Mouse (Mus musculus) heart, postnatal 25 days (tissue): ENCODE measurements around the gene Gpr160. TPM values are rescaled to one million over a fixed set of nuclear protein-coding genes. Genes with fewer than 3 reads are reported as not detected.

ENCODE experiments used
- DNase-seq: peaks from one replicate; pipeline ENCODE4 v3.0.0; 2022; ENCODE audit warnings: low spot score
- intact Hi-C: fragments of 180-260 bp; cut with DNase I; formaldehyde crosslinking; loops from one replicate; pipeline ENCODE4 v1.15.1; 2025
- total RNA-seq, 2 experiments: library from RNA; stranded (reverse); gene quantifications; 2 replicates each; pipeline ENCODE4 v1.2.3; 2021

The Gpr160 gene
- total RNA-seq, 2 experiments from 2014 or later: 0.99 to 1.0 TPM

DNA sequence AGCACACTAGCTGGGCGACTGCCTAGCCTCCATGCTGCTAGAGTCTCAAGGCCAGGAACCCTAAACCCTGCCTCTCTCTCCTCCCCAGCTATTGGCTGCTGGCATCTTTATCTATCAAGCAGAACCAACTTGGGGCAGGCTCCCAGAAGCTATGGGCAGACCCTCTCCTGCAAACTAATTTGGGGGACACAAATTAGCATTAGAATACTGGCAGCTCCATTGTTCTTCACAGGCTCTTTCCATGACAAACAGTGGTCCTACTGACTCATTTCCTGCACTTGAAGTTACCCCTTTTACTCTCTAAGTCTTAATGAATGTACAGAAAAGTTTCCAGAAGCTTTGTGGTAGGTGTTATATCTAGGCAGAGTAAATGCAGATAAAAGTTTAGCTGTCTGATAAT lies 33.3 kb downstream of the Gpr160 start:
- intact Hi-C loops: no loop called here

GRCm38 (mm10) chr3:30896721-30897120 lies 41.0 kb downstream of the Gpr160 start:
- no peak for DNase-seq
- intact Hi-C loops: no loop called here

More for the DNA sequence above, 33.3 kb downstream of the Gpr160 start:
- DNase-seq: no peak

- intact Hi-C loops: no loop called here
- no peak for DNase-seq
These were observed 43.7 kb downstream of the Gpr160 start for GRCm38 (mm10) chr3:30899407-30899806.

- intact Hi-C loops: no loop called here
- DNase-seq: no peak
These were observed 48.9 kb downstream of the Gpr160 start for GRCm38 (mm10) chr3:30904658-30905057.

GRCm38 (mm10) chr3:30917160-30917559 lies 61.4 kb downstream of the Gpr160 start:
- DNase-seq: no peak
- intact Hi-C loops: no loop called here

DNA sequence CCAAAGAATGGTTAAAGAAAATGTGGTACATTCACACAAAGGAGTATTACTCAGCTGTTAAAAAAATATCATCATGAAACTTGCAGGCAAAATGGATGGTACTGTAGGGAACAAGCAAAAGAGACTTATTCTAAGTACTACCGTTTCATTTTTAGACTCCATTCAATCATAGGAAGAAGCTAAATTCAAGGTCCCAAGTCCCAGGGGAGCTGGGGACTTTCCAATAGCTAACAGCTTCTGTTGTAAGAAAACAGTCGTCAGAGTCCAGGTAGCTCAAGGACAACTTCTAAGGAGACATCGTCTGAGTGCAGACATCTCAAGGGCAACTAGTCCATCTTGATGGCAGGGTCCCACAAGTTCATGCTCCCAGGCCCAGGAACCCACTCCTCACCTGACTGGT lies 71.9 kb downstream of the Gpr160 start:
- intact Hi-C loops: loop anchor here (5.0 kb wide), 2 partner anchors 35 to 70 kb away; partner anchors contain the start of gene Gpr160

GRCm38 (mm10) chr3:30929828-30930227 lies 74.1 kb downstream of the Gpr160 start:
- intact Hi-C loops: loop anchor here (5.0 kb wide), 2 partner anchors 32 to 73 kb away; partner anchors contain the start of gene Gpr160
- DNase-seq: no peak

More for the DNA sequence above, 71.9 kb downstream of the Gpr160 start:
- DNase-seq: no peak

DNA sequence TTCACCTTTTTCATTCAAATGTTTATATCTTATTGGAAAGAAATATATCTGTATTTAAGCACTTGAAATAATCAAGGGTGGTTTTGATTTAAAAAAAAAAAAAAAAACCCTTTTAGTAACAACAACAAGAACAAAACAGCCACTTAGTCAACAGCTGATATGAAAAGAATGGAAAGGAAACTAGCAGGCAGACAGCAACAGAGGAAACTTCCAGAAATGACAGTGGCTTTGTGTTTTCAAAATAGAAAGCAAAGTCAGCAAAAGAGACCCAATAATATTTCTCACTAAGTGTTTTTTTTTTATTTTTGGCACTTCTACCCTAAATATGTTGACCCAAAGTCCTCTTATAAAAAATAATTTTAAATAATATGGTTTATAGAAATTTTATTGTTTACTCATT lies 78.6 kb downstream of the Gpr160 start:
- DNase-seq: no peak
- intact Hi-C loops: no loop called here

Other genes with a start within 250 kb of the Gpr160 start
- not detected for gene Lrriq4, start 211.4 kb upstream of the Gpr160 start, total RNA-seq
- not detected for gene Lrrc34, start 208.1 kb upstream of the Gpr160 start, total RNA-seq
- gene Lrrc31, start 156.1 kb upstream of the Gpr160 start, total RNA-seq: under 1 TPM; 0.17 to 0.39 TPM
- not detected for gene Samd7, start 109.7 kb upstream of the Gpr160 start, total RNA-seq
- 10 to 100 TPM; 39.3 to 41.5 TPM for gene Sec62, start 63.1 kb upstream of the Gpr160 start, total RNA-seq
- 10 to 100 TPM; 15.0 to 18.2 TPM for gene Phc3, start 113.5 kb downstream of the Gpr160 start, total RNA-seq
- 10 to 100 TPM; 13.4 to 18.5 TPM for gene Prkci, start 139.8 kb downstream of the Gpr160 start, total RNA-seq
- 10 to 100 TPM; 14.2 to 17.6 TPM for gene Skil, start 239.1 kb downstream of the Gpr160 start, total RNA-seq